8 mouse cellular contexts compared by ENCODE assay signal in genomic region chr17:33394182-33395034, GRCm38 (mm10). TPM values are rescaled to one million over a fixed set of nuclear protein-coding genes. Genes with fewer than 3 reads are reported as not detected.
DNase-seq lines count a peak whose midpoint lies in the region; ATAC-seq and TF ChIP-seq lines count a peak whose summit lies in the region.

Gene Zfp101, minus strand, starts transcription at chr17:33394641.

- no peaks in the 10 kb centered on the region for H3K9me3 ChIP-seq in kidney, embryonic 14.5 days (ENCODE audit: control insufficient read depth, low read length)
- no peaks in the 10 kb centered on the region for H3K9me3 ChIP-seq in limb, embryonic 15.5 days

- H3K4me3 ChIP-seq in bone marrow macrophage, adult 2 months (ENCODE audit: insufficient read depth, low read length), result peak within 1 kb of the TSS; percentile 95
- H3K4me3 ChIP-seq in embryonic fibroblast, embryonic 13.5 days (ENCODE audit: insufficient read depth, low read length), result peak within 1 kb of the TSS; percentile 96
- H3K4me3 ChIP-seq in kidney, embryonic 14.5 days (ENCODE audit: low read length), result peak within 1 kb of the TSS; percentile 61
- peak within 1 kb of the TSS; percentile 85 for H3K4me3 ChIP-seq in limb, embryonic 15.5 days

- peak; percentile 87 for DNase-seq in A20 (ENCODE audit: low read depth, low spot score)
- peak; percentile 95 for DNase-seq in heart, adult 9 months (ENCODE audit: low spot score in 2 of 2)
- peak; percentile 73 to 79 for DNase-seq in monocyte, adult 2 months (ENCODE audit: low read depth in 1 of 2, low spot score in 2 of 2)
- peak; percentile 85 to 90 for DNase-seq in spleen, postnatal 36 days (ENCODE audit: low spot score in 2 of 2)

- H3K36me3 ChIP-seq in kidney, embryonic 14.5 days (ENCODE audit: control insufficient read depth, insufficient read depth, low read length), result no peaks in the 10 kb centered on the region
- no peaks in the 10 kb centered on the region for H3K36me3 ChIP-seq in limb, embryonic 15.5 days

- H3K4me2 ChIP-seq in kidney, embryonic 14.5 days (replicated peaks; ENCODE audit: low read depth, low read length), result peak within 1 kb of the TSS; percentile 63
- peak within 1 kb of the TSS; percentile 59 for H3K4me2 ChIP-seq in limb, embryonic 15.5 days

- no peaks in the 10 kb centered on the region for H3K27me3 ChIP-seq in kidney, embryonic 14.5 days (ENCODE audit: control insufficient read depth, insufficient read depth, low read length)
- no peaks in the 10 kb centered on the region for H3K27me3 ChIP-seq in limb, embryonic 15.5 days

- ATAC-seq in kidney, embryonic 14.5 days (ENCODE audit: low FRiP score, low TSS enrichment), result peak; percentile 99
- peak; percentile 98 for ATAC-seq in limb, embryonic 15.5 days (ENCODE audit: insufficient number of reproducible peaks, low FRiP score, low TSS enrichment, low read depth)

- no peak for TF ChIP-seq POLR2A in bone marrow macrophage, adult 2 months (IDR thresholded peaks at IDR 0.05; ENCODE audit: borderline replicate concordance, low read depth, low read length)
- TF ChIP-seq POLR2A in embryonic fibroblast, embryonic 13.5 days (IDR thresholded peaks at IDR 0.05; ENCODE audit: low read depth, low read length), result peak; percentile 54

- WGBS in kidney, embryonic 14.5 days, result under 1% methylated on average over 44 of the region's 44 CpGs
- WGBS in limb, embryonic 15.5 days, result under 1% methylated on average over 44 of the region's 44 CpGs

- peak within 1 kb of the TSS; percentile 72 for H3K27ac ChIP-seq in bone marrow macrophage, adult 2 months (ENCODE audit: insufficient read depth, low read depth, low read length)
- no peak within 1 kb of the TSS; the same call in 1 of the 2 replicates for H3K27ac ChIP-seq in embryonic fibroblast, embryonic 13.5 days (ENCODE audit: insufficient read depth, low read length)
- peak within 1 kb of the TSS; percentile 3; the same call in 1 of the 2 replicates for H3K27ac ChIP-seq in kidney, embryonic 14.5 days (ENCODE audit: low read depth, low read length)
- H3K27ac ChIP-seq in limb, embryonic 15.5 days, result peak within 1 kb of the TSS; percentile 86

- peaks cover 6% of the 10 kb centered on the region; the same call in 1 of the 2 replicates for H3K4me1 ChIP-seq in bone marrow macrophage, adult 2 months (ENCODE audit: control insufficient read depth, insufficient read depth, low read length)
- H3K4me1 ChIP-seq in embryonic fibroblast, embryonic 13.5 days (ENCODE audit: control insufficient read depth, insufficient read depth, low read length), result no peaks in the 10 kb centered on the region
- peaks cover 4% of the 10 kb centered on the region; the same call in 1 of the 2 replicates for H3K4me1 ChIP-seq in kidney, embryonic 14.5 days (ENCODE audit: control insufficient read depth, insufficient read depth, low read length)
- peaks cover 4% of the 10 kb centered on the region; the same call in 1 of the 2 replicates for H3K4me1 ChIP-seq in limb, embryonic 15.5 days

- TF ChIP-seq CTCF in bone marrow macrophage, adult 2 months (IDR thresholded peaks at IDR 0.05; ENCODE audit: low read depth, low read length), result no peak
- no peak for TF ChIP-seq CTCF in embryonic fibroblast, embryonic 13.5 days (IDR thresholded peaks at IDR 0.05; ENCODE audit: borderline replicate concordance, insufficient read depth, low read length)

- H3K9ac ChIP-seq in kidney, embryonic 14.5 days (ENCODE audit: low read depth, low read length), result peak within 1 kb of the TSS; percentile 77
- peak within 1 kb of the TSS; percentile 62 for H3K9ac ChIP-seq in limb, embryonic 15.5 days

RNA-seq across cellular contexts. Expression of gene Zfp101, which starts in this region (rescaled TPM):
- polyA plus RNA-seq in bone marrow macrophage, adult 2 months (2012; ENCODE audit: insufficient read depth, insufficient read length, missing spikeins), result 9.1 and 10.4 TPM in 2 replicates
- 11.2 and 11.7 TPM in 2 replicates for polyA plus RNA-seq in embryonic fibroblast, embryonic 13.5 days (2011; ENCODE audit: insufficient read length, low read depth, missing spikeins)
- polyA plus RNA-seq in kidney, embryonic 14.5 days (2014; fragmentation: Nextera tagmentation; extraction: Ambion mirVana), result 21.4 TPM in 2 replicates
- polyA plus RNA-seq in limb, embryonic 15.5 days (2015; fragmentation: Nextera tagmentation; extraction: Ambion mirVana), result 17.2 and 17.6 TPM in 2 replicates
